Comparison of ENCODE assay signal across 12 mouse cellular contexts in the genomic region with DNA sequence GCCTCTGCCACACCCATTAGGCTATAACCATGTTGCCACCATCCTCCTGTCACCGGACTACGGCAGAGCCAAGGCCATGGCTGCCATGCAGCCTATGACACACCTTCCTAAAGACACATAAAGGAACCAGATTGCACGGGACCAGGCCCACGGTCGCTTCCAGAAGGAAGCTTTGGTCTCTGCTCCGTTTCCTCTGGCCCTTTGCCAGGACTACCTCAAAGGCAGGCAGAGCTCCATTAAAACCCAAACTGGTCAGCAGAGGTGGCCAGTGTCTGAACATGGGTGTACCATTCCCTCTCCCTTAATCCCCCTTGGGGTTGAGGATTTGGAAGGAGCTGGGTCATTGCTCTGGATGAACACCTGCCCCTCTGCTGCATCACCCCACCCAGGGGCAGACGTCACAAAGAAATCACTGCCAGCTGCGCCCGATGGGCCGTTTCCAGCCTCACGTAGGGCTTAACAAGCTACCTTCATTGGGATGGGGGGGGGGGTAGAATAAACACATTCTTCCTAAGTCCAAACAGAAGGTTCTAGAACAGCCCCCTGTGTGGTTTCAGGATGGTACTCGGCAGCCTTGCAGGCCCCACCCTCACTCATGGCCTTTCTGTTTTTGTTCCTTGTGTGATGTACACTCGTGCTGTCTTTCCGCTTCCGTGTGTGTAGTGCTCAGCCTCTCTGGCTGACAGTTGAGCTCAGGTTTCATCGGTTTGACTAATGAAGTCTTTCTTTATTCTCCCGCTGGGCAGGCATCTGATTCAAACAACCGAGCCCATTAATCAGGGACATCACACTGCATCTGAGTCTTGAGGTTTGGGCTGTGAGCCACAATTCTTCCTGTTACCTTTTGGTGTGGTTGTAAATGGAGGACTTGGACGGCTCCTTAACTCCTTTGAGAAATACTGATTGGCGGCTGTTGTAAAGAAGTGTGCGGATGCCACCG. TPM values are rescaled to one million over a fixed set of nuclear protein-coding genes. Genes with fewer than 3 reads are reported as not detected.
DNase-seq lines count a peak whose midpoint lies in the region; ATAC-seq and TF ChIP-seq lines count a peak whose summit lies in the region.
"Had no signal": no experiment of that assay in that cellular context is flagged by ENCODE, and none has a peak within 500 bp of the region (broad histone marks: within the 10 kb centered on the region; RNA-seq: fewer than 3 reads in every experiment).

No protein-coding gene starts in this region.

- 33% methylated on average over 22 of the region's 22 CpGs for WGBS in stomach, embryonic 14.5 days
- WGBS in stomach, postnatal 0 days = 35% methylated on average over 22 of the region's 22 CpGs
- 36% methylated on average over 22 of the region's 22 CpGs for WGBS in hindbrain, postnatal 0 days
- 37% methylated on average over 22 of the region's 22 CpGs for WGBS in stomach, embryonic 16.5 days
- WGBS in thymus, adult 2 months = 37% methylated on average over 22 of the region's 22 CpGs

- no peak for TF ChIP-seq POLR2A in thymus, adult 2 months (IDR thresholded peaks at IDR 0.05; ENCODE audit: control insufficient read depth, extremely low read depth, insufficient read depth, low read length, poor library complexity)

- H3K36me3 ChIP-seq in stomach, embryonic 14.5 days (ENCODE audit: control insufficient read depth, insufficient read depth, low read length) = no peaks in the 10 kb centered on the region
- no peaks in the 10 kb centered on the region for H3K36me3 ChIP-seq in stomach, postnatal 0 days (ENCODE audit: control insufficient read depth, insufficient read depth, low read length)
- H3K36me3 ChIP-seq in hindbrain, postnatal 0 days (ENCODE audit: insufficient read depth, low read length) = no peaks in the 10 kb centered on the region; the same call in 1 of the 2 replicates
- no peaks in the 10 kb centered on the region for H3K36me3 ChIP-seq in stomach, embryonic 16.5 days (ENCODE audit: control insufficient read depth, insufficient read depth, low read length)
- no peaks in the 10 kb centered on the region for H3K36me3 ChIP-seq in thymus, adult 2 months (ENCODE audit: control insufficient read depth, insufficient read depth, low read length)
- H3K36me3 ChIP-seq: liver, embryonic 13.5 days had no signal

- H3K27me3 ChIP-seq in stomach, embryonic 14.5 days (ENCODE audit: control insufficient read depth, insufficient read depth, low read length) = no peaks in the 10 kb centered on the region
- no peaks in the 10 kb centered on the region for H3K27me3 ChIP-seq in stomach, postnatal 0 days (ENCODE audit: control insufficient read depth, insufficient read depth, low read length)
- H3K27me3 ChIP-seq in hindbrain, postnatal 0 days (ENCODE audit: insufficient read depth, low read length) = no peaks in the 10 kb centered on the region
- H3K27me3 ChIP-seq in stomach, embryonic 16.5 days (ENCODE audit: control insufficient read depth, insufficient read depth, low read length) = no peaks in the 10 kb centered on the region
- H3K27me3 ChIP-seq in thymus, adult 2 months (ENCODE audit: control insufficient read depth, insufficient read depth, low read length) = no peaks in the 10 kb centered on the region
- H3K27me3 ChIP-seq: liver, embryonic 13.5 days had no signal

- H3K4me3 ChIP-seq in stomach, embryonic 14.5 days (ENCODE audit: low read depth, low read length) = no peak overlapping the region
- H3K4me3 ChIP-seq in stomach, postnatal 0 days (ENCODE audit: low read depth, low read length) = no peak overlapping the region
- no peak overlapping the region for H3K4me3 ChIP-seq in hindbrain, postnatal 0 days (ENCODE audit: low read length)
- no peak overlapping the region for H3K4me3 ChIP-seq in stomach, embryonic 16.5 days (replicated peaks; ENCODE audit: low read length)
- H3K4me3 ChIP-seq in thymus, adult 2 months (ENCODE audit: control insufficient read depth, insufficient read depth, low read length) = no peak overlapping the region
- H3K4me3 ChIP-seq: liver, embryonic 13.5 days had no signal

- ATAC-seq in stomach, embryonic 14.5 days (ENCODE audit: insufficient number of reproducible peaks, insufficient read depth, low FRiP score, low read depth) = peak; percentile 10; the same call in 1 of the 2 replicates
- ATAC-seq in stomach, postnatal 0 days (ENCODE audit: low FRiP score, low TSS enrichment) = no peak
- no peak for ATAC-seq in hindbrain, postnatal 0 days
- ATAC-seq in stomach, embryonic 16.5 days (ENCODE audit: insufficient read depth, low FRiP score) = no peak

- no peak overlapping the region for H3K9ac ChIP-seq in stomach, embryonic 14.5 days (replicated peaks; ENCODE audit: low read depth, low read length)
- no peak overlapping the region for H3K9ac ChIP-seq in stomach, postnatal 0 days (ENCODE audit: low read length)
- H3K9ac ChIP-seq in hindbrain, postnatal 0 days (replicated peaks; ENCODE audit: low read length) = no peak overlapping the region
- no peak overlapping the region for H3K9ac ChIP-seq in stomach, embryonic 16.5 days (ENCODE audit: low read length)
- H3K9ac ChIP-seq: liver, embryonic 13.5 days had no signal

- peak; percentile 53 for DNase-seq in embryo, embryonic 10 days (ENCODE audit: low spot score)
- DNase-seq in embryo, embryonic 9.5 days (ENCODE audit: extremely low spot score) = no peak
- no peak for DNase-seq in stomach, postnatal 0 days (ENCODE audit: low spot score)
- peak; percentile 73 for DNase-seq in hindbrain, postnatal 0 days (ENCODE audit: low spot score)
- DNase-seq in heart, adult 11 months = no peak
- no peak for DNase-seq in thymus, adult 2 months
- DNase-seq: B cell, adult 2 months; gastrocnemius, postnatal 25 days; heart, postnatal 10 days; liver, embryonic 13.5 days had no signal

- TF ChIP-seq EP300 in stomach, postnatal 0 days (optimal IDR thresholded peaks at IDR 0.05) = no peak

- H3K4me2 ChIP-seq in stomach, embryonic 14.5 days (replicated peaks; ENCODE audit: low read depth, low read length) = no peak overlapping the region
- no peak overlapping the region for H3K4me2 ChIP-seq in stomach, postnatal 0 days (replicated peaks; ENCODE audit: low read depth)
- H3K4me2 ChIP-seq in hindbrain, postnatal 0 days (ENCODE audit: low read depth, low read length) = no peak overlapping the region
- H3K4me2 ChIP-seq in stomach, embryonic 16.5 days (ENCODE audit: low read depth, low read length) = no peak overlapping the region
- H3K4me2 ChIP-seq: liver, embryonic 13.5 days had no signal

- H3K27ac ChIP-seq in stomach, embryonic 14.5 days (ENCODE audit: low read length) = no peak overlapping the region; the same call in 1 of the 2 replicates
- H3K27ac ChIP-seq in stomach, postnatal 0 days (replicated peaks) = no peak overlapping the region
- peak overlapping the region; percentile 45; the same call in 1 of the 2 replicates for H3K27ac ChIP-seq in hindbrain, postnatal 0 days
- peak overlapping the region; percentile 10; the same call in 1 of the 2 replicates for H3K27ac ChIP-seq in stomach, embryonic 16.5 days (ENCODE audit: low read length)
- no peak overlapping the region for H3K27ac ChIP-seq in thymus, adult 2 months (ENCODE audit: control insufficient read depth, insufficient read depth, low read length)
- H3K27ac ChIP-seq: liver, embryonic 13.5 days had no signal

- no peaks in the 10 kb centered on the region for H3K9me3 ChIP-seq in stomach, embryonic 14.5 days (ENCODE audit: control insufficient read depth, low read depth, low read length)
- no peaks in the 10 kb centered on the region for H3K9me3 ChIP-seq in stomach, postnatal 0 days (ENCODE audit: control insufficient read depth, low read length)
- H3K9me3 ChIP-seq in hindbrain, postnatal 0 days (ENCODE audit: low read length) = no peaks in the 10 kb centered on the region
- no peaks in the 10 kb centered on the region for H3K9me3 ChIP-seq in stomach, embryonic 16.5 days (replicated peaks; ENCODE audit: control insufficient read depth, low read length)
- H3K9me3 ChIP-seq: liver, embryonic 13.5 days had no signal

- H3K4me1 ChIP-seq in stomach, embryonic 14.5 days (ENCODE audit: control insufficient read depth, insufficient read depth, low read length) = peaks cover 11% of the 10 kb centered on the region; the same call in 1 of the 2 replicates
- H3K4me1 ChIP-seq in stomach, postnatal 0 days (replicated peaks; ENCODE audit: control insufficient read depth, insufficient read depth) = no peaks in the 10 kb centered on the region
- peaks cover 7% of the 10 kb centered on the region; the same call in 1 of the 2 replicates for H3K4me1 ChIP-seq in hindbrain, postnatal 0 days (ENCODE audit: insufficient read depth, low read length)
- H3K4me1 ChIP-seq in stomach, embryonic 16.5 days (ENCODE audit: control insufficient read depth, insufficient read depth, low read length) = peaks cover 12% of the 10 kb centered on the region; the same call in 1 of the 2 replicates
- H3K4me1 ChIP-seq in thymus, adult 2 months (replicated peaks; ENCODE audit: control insufficient read depth, insufficient read depth, low read length) = no peaks in the 10 kb centered on the region
- H3K4me1 ChIP-seq: liver, embryonic 13.5 days had no signal

- TF ChIP-seq CTCF in stomach, postnatal 0 days (IDR thresholded peaks at IDR 0.05; ENCODE audit: low read depth) = no peak
- TF ChIP-seq CTCF in hindbrain, postnatal 0 days (IDR thresholded peaks at IDR 0.05; ENCODE audit: low read depth) = no peak
- TF ChIP-seq CTCF in thymus, adult 2 months (IDR thresholded peaks at IDR 0.05; ENCODE audit: borderline replicate concordance, control insufficient read depth, extremely low read depth, insufficient read depth, low read length, poor library complexity) = no peak

RNA-seq across cellular contexts. Expression of a gene that starts 58.6 kb away (rescaled TPM):
- 177 and 180 TPM in 2 replicates for polyA plus RNA-seq in stomach, embryonic 14.5 days (2014; fragmentation: Nextera tagmentation; extraction: Ambion mirVana)
- polyA plus RNA-seq in stomach, postnatal 0 days (2015; fragmentation: Nextera tagmentation; extraction: Ambion mirVana) = 137 and 141 TPM in 2 replicates
- total RNA-seq in hindbrain, postnatal 0 days (2014; rRNA removed) = 120 TPM in 2 replicates
- polyA plus RNA-seq in hindbrain, postnatal 0 days (2015; fragmentation: Nextera tagmentation; extraction: Ambion mirVana) = 154 and 157 TPM in 2 replicates
- polyA plus RNA-seq in stomach, embryonic 16.5 days (2015; fragmentation: Nextera tagmentation; extraction: Ambion mirVana) = 184 and 228 TPM in 2 replicates
- 17.6 and 22.0 TPM in 2 replicates for polyA plus RNA-seq in thymus, adult 2 months (2012; rRNA removed)

Comparison
In these comparisons a context has a peak if more than half of its experiments do, and no peak if none do; other contexts are left out.
1. DNase-seq: peak in embryo, embryonic 10 days (single experiment) and hindbrain, postnatal 0 days (single experiment); none in embryo, embryonic 9.5 days (single experiment), stomach, postnatal 0 days (single experiment), heart, adult 11 months (single experiment) and thymus, adult 2 months (single experiment).
2. H3K27ac ChIP-seq: peak in hindbrain, postnatal 0 days (single experiment) and stomach, embryonic 16.5 days (single experiment); none in stomach, embryonic 14.5 days (single experiment), stomach, postnatal 0 days (single experiment) and thymus, adult 2 months (single experiment).